Mouse (Mus musculus) bone marrow, adult 2 months (tissue): Measurements from ENCODE around the gene Afmid.

Source experiments
- CTCF ChIP-seq: fragments of 200-500 bp; IDR thresholded peaks from 2 replicates; pipeline ENCODE4 v1.5.1; 2011; ENCODE audit warnings: low read length, control low read depth; ENCODE audit not compliant: control insufficient read depth, insufficient read depth
- POLR2A ChIP-seq: fragments of 200-500 bp; IDR thresholded peaks from 2 replicates; pipeline ENCODE4 v1.6.1; 2011; ENCODE audit warnings: low read depth, mild to moderate bottlenecking, control low read depth, low read length, borderline replicate concordance; ENCODE audit not compliant: control insufficient read depth

DNA sequence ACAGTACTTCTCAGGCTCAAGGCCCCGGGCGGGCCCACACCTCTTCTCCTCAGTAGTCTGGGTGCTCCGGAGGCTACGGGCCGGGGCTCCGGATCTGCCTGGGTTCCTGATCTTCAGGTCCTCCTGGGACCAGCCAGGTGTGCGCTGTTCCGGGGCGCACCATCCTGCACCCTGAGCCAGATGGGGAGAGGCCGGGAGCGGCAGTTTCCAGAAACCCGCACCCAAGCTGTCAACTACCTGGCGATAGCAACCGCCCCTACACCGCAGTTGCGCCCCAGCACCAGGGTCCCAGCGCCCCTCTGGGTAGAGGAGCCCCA is 45.6 kb upstream of the Afmid start:
- TF ChIP-seq POLR2A (no peak), CTCF (no peak)
